Mouse (Mus musculus) gastrocnemius, postnatal 14 days (tissue): Measurements from ENCODE around the gene Esam. TPM values are rescaled to one million over a fixed set of nuclear protein-coding genes. Genes with fewer than 3 reads are reported as not detected.

Experiments used
- total RNA-seq, 2 experiments: library from RNA; stranded (reverse); gene quantifications; 2 replicates each; pipeline ENCODE4 v1.2.3; 2021

Gene Esam
- total RNA-seq, 2 experiments from 2014 or later: 43.4 to 58.2 TPM

Other genes with a start within 250 kb of the Esam start
- 1 to 10 TPM; 1.2 to 1.4 TPM for gene Ccdc15, start 179.6 kb upstream of the Esam start, total RNA-seq
- 1 to 10 TPM in 1 of 2 experiments, under 1 TPM in 1; 0.11 to 1.3 TPM for gene Hepacam, start 160.7 kb upstream of the Esam start, total RNA-seq
- 10 to 100 TPM; 16.7 to 23.6 TPM for gene Robo4, start 126.2 kb upstream of the Esam start, total RNA-seq
- not detected for gene Robo3, start 94.8 kb upstream of the Esam start, total RNA-seq
- 1 to 10 TPM; 4.1 to 6.4 TPM for gene Msantd2, start 38.8 kb upstream of the Esam start, total RNA-seq
- gene Vsig2, start 11.2 kb downstream of the Esam start, total RNA-seq: 1 to 10 TPM in 1 of 2 experiments, under 1 TPM in 1; 0.96 to 4.6 TPM
- 1 to 10 TPM; 2.2 to 2.3 TPM for gene Nrgn, start 24.8 kb downstream of the Esam start, total RNA-seq
- 1 to 10 TPM; 3.3 to 4.6 TPM for gene Siae, start 27.6 kb downstream of the Esam start, total RNA-seq
- 1 to 10 TPM; 1.9 to 2.2 TPM for gene Spa17, start 85.6 kb downstream of the Esam start, total RNA-seq
- 10 to 100 TPM; 38.5 to 42.1 TPM for gene Tbrg1, start 129.2 kb downstream of the Esam start, total RNA-seq
- not detected for gene Panx3, start 141.2 kb downstream of the Esam start, total RNA-seq
- gene Olfr160, start 188.2 kb downstream of the Esam start, total RNA-seq: not detected
- not detected for gene Olfr874, start 217.0 kb downstream of the Esam start, total RNA-seq
- gene Olfr875, start 243.8 kb downstream of the Esam start, total RNA-seq: not detected